Mouse (Mus musculus) bone marrow, adult 2 months (tissue): ENCODE results near the gene Invs.

Source experiments
- CTCF ChIP-seq: fragments of 200-500 bp; IDR thresholded peaks from 2 replicates; pipeline ENCODE4 v1.5.1; 2011; ENCODE audit warnings: low read length, control low read depth; ENCODE audit not compliant: control insufficient read depth, insufficient read depth
- POLR2A ChIP-seq: fragments of 200-500 bp; IDR thresholded peaks from 2 replicates; pipeline ENCODE4 v1.6.1; 2011; ENCODE audit warnings: low read depth, mild to moderate bottlenecking, control low read depth, low read length, borderline replicate concordance; ENCODE audit not compliant: control insufficient read depth

DNA sequence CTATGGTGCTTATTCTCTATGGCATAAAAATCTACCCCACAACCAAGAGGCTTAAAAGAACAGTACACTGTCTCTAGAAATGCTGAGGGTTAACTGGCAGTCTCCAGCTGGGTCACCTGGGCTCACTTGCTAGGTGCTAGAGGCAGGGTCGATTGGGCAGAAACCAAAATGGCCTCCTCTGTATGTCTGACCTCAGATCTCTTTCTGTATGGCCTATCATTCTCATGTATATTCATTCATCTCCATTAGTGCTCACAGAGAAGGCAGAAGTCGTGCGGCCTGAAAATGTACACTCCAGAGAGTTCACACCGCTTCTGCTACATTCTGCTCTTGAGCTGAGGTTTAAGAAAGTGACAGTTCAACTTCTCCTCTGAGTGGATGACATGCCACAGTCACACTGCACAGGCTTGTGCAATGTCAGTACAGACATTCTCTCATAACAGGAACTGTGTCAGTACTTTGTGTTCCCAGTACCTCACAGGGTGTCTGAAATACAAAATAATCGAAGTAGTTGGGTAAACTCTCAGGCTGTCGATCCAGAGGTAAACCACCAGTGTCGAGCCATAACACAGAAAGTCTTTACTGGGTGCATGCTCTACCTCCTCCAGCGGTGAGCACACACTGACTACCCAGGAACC, 139.4 kb downstream of the Invs start:
- TF ChIP-seq POLR2A (no peak), CTCF (no peak)
